Mouse (Mus musculus): ENCODE measurements around the gene Gpank1. TPM values are rescaled to one million over a fixed set of nuclear protein-coding genes. Genes with fewer than 3 reads are reported as not detected.
A peak's percentile ranks its signal among the peaks of the same experiment; 100 is the strongest.

Gpank1 gene
- total RNA-seq, 2 experiments from 2014 or later = 15.9 to 16.4 TPM

DNA sequence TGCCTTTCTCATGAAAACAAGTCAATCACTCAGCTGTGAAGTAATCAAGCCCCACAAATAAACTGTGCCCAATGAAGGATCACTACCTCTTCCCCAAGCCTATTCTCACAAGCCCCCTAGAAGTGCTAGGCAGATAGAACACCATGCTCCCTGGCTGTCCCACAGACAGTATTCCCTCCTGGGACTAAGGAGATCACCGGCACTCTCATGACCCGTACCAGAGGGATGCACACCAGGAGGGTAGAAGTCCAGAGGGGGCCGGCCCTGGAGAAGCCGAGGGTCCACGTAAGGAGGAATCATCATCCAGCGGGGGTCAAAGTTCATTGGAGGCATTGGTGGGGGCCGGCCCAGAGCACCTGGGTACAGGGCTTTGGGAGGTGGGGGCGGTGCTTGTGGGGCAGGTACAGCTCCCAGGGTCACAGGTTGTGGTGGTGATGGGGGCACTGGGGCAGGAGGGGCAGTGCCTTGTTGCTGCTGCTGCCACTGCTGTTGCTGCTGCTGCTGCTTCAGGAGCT, 36.5 kb downstream of the Gpank1 start:
- DNase-seq (ENCODE audit: low spot score in 2 of 2) = no peak

DNA sequence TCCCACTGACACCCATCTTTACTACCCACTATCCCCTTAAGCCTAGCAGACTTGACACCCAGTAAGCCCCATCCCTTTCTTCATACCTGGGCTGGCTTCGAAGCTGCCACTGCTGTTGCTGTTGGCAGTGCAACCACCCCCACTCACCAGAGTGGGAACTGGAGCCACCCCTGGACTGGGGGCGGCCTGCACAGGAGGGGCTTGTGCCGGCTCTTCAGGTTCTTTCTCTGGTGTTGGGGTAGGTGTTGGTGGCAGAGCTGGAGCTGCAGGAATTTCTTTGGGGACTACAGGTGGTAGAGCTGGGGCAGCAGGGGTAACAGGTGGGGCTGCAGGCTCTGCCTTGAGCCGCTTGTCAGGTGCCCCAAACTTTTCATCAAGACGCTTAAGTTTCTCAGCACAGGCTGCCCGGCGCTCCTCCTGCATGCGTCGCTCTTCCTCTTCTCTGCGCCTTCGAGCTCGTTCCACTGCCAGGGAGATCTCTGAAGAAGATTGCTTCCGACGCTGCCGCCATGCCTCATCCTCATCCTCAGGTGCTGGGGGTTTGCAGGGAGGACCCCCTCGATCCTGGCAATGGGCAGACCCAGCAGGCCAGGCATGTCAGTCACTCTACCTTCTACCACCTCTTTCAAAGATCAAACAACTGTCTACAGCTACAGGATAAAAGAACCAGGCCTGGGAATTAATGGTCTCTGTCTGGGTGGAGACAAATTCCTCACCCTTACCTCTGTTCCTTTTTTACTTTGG, 37.8 kb downstream of the Gpank1 start:
- DNase-seq (ENCODE audit: low spot score in 2 of 2) = no peak

DNA sequence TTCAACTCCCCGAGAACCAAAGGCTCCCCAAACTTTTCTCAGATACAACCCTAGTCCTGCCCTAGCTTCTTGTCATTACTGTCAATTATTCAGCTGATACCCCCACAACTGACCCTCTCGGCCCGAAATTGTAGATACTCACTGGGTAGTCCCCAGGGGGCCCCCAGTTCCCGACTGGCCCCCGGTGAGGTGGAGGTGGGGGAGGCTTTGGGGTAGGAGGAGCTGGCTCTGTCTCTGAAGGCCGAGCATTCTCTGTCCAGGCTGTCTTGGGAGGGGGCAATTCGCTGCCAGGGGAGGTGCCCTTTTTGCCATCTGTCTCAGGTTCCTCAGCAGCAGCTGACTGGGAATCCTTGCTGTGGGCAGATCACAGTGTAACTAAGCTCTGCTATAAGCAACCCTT, 38.4 kb downstream of the Gpank1 start:
- no peak for DNase-seq (ENCODE audit: low spot score in 2 of 2)

DNA sequence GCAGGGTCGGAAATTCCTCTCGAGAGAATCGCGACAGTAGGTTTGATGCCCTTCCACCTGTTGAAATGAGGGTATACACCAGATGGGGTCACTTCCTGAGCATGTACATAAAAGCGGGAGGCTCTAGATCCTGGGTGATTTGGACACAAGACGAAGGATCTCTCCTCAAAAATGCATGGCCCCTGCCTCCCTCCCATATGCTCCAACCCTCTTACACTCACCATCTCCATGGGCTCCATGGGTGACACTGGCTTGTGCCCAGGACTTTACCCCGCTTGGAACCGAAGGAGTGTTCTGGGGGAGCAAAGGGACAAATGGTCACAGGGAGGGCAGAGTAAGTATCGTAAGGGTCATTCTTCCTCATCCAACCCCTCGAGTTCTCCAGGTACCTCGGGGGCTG, 40.2 kb downstream of the Gpank1 start:
- no peak for DNase-seq (ENCODE audit: low spot score in 2 of 2)

DNA sequence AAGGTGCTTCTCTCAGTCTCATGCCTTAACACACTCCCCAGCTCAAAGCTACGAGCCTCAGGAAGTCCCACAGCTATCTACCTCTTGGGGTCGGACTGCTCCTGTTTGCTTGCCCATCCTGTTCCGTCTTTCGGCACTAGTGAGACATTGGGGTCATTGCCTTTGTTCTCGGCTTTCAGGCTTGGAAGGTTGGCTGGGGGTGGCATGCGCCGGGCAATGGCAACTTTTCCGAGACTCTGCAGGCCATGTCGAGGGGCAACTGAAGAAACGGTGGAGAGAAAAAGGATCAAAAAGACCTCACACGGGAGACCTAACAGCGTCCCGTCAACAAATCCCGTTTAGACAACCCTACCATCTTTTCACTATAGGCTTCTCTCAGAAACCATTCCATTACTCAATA, 40.9 kb downstream of the Gpank1 start:
- no peak for DNase-seq (ENCODE audit: low spot score in 2 of 2)

DNA sequence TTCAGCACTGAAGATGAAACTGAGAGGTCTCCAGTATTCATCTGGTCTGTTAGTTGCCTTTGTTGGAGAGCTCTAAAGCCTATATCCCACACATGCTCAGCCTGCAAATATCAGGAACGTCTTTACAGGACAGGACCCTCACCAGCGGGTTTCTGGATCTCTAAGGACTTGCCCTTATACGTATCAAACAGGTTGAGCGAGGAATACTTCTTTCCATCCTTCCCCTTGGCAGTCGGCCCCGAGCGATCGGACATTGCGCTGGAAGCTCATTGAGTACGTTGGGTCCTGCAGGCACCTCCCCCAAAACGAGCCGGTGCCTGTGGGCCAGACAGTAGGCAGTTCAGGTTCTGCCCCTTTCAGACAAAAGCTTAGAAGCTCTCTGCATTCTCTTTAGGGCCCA, 41.5 kb downstream of the Gpank1 start:
- no peak for DNase-seq (ENCODE audit: low spot score in 2 of 2)

DNA sequence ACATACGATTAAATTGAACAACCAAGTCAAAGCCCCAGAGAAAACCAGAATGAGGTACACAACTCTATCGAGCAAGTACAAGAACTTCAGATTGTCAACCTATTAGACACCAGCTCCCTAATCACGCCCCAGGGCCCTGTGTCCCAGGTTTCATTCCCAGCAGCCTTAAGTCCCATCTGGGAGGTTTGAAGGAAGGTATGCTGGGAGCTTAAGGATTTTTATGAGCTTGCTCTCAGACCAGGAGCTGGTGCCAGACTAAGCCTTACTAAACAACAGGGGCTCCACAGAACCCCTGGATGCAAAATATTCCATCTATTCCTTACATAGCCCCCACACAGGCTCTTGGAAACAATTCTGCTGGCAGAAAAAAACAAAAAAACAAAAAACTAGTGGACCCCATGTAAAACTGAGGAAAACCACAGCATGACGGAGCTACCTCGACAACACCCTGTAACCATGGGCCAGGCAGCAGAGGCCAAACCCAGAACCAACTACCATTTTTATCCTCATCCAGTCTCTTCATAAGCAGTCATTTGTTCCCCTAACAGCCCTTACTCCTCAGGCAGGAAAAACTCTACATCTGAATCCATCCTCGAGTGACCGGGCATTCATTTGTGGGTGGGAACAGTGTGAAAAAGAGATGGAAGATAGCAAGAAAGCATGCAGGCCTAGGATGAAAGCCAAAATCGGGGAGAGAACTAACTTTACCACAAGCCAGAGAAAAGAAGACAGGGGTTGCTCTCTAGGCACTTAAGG, 42.2 kb downstream of the Gpank1 start:
- DNase-seq (ENCODE audit: low spot score in 2 of 2) = peak in 1 of 2 experiments; percentile 42

DNA sequence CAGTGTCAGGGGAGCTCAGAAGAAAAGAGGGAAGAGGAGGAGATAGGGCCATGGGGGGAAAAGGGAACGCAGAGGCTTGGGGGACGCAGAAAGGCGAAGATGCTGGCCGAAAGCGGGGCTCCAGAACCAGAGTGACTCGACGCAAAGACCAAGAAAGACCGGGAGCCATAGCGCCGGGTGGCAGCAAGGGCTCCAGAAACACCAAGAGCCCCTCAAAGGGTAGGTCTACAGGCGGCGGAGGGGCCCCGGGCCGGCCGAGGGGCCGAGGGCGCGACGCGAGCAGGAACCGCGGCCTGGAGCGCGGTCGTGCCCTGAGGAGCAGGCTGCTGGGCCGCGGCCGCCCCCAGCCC, 42.9 kb downstream of the Gpank1 start:
- no peak for DNase-seq (ENCODE audit: low spot score in 2 of 2)

DNA sequence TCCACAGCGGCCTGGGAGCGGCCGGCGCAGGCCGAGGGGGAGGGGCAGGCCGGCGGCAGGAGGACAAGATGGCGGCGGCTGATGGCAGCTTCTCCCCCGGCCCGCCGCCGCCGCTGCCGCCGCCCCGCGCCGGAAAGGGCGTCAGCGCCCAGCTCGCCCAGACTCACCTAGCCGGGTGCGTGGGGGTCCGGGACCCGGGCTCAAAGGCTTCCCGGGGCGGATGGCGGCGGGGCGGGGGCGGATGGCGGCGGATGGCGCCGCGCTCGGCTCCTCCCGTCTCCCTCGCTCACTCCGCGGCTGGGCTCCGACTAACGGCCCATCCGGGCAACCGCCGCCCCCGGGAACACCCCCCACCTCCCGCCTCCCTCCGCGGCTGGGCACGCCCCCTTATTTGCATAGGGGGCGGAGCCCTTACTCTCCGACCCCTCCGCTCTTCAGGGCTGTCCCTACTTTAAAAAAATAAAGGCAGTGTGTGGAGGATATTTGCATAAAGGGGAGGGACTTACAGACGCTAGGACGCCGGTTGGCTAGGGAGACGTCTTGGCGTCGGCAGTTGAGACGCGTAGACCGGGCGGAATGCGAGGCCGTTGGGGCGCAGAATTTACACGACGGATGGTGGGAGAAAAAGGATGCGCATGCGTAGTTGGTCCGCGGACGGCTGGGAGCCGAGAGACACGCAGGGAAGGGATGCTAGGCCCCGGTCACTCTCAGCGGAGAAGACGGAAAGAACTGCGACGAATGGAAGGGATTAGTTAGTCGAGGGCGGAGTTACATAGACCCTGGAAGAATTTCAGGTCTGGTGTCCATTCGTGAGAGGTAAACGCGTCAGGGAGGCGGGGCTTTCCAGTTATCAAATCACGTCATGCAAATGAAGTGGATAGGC, 43.6 kb downstream of the Gpank1 start, which contains the start of gene Prrc2a:
Gene Prrc2a (minus strand): TSS at position 330 of the 883 bp plus-strand sequence.
- DNase-seq (ENCODE audit: low spot score in 2 of 2) = peak; percentile 98 to 99

DNA sequence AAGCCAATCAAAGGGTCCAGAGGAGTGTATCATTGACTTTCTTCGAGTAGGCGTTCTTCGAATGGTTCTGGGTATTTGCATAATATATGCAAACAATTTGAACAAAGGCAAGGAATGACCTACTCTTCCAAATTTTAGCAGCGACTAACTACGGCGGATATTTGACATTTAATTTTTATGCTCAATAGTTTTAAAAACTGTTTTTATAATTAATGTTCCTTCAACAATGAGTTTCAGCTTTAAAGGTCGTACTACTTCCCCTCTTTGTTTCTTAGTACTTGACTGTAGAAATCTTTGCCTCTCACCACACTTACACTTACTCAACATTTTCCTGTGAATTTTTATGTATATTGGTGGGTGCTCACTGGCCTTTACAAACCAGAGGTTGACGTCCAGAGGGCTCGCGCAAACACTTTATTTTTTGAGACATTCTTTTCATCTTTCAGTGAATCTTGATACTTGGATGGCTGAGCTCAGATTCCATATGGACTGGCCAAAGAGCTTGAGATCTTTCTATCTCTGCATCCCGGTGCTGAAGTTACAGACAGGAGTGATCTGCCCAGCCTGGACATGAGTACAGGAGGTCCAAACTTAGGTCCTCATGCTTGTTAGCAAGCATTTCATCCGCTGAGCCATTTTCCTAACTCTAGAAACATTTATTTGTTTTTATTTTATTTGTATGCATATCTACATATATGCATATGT, 44.3 kb downstream of the Gpank1 start:
- DNase-seq (ENCODE audit: low spot score in 2 of 2) = no peak

DNA sequence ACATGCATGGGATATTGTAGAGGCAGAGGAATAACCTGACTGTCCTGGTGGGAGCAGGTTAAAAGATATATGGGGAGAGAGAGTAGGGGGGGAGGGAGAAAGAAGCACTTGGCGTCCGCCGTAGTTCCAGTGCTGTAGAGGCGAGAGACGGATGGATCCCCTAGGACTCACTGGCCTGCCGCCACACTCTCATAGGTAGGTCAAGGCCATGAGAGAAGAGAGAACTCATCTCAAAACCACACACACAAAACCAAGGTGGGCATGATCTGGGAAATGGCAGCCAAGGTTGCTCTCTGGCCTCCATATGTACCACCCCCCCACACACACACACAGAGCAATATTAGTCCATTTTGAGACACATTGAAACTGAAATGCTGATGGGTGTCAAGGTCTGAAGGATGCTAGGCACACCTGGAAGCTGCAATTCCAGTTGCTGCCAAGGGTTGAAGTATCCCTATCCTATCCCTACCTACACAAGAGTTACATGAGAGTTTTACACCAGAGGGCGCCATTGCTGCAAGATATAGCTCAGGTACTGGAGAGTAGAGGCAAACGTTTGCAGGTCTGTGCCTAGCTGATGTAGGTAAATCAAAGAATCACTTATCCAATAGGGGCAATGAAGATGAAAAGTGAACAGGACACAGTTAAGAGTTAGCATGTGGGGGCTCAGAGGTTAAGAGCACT, 45.2 kb downstream of the Gpank1 start:
- DNase-seq (ENCODE audit: low spot score in 2 of 2) = peak; percentile 54 to 73

DNA sequence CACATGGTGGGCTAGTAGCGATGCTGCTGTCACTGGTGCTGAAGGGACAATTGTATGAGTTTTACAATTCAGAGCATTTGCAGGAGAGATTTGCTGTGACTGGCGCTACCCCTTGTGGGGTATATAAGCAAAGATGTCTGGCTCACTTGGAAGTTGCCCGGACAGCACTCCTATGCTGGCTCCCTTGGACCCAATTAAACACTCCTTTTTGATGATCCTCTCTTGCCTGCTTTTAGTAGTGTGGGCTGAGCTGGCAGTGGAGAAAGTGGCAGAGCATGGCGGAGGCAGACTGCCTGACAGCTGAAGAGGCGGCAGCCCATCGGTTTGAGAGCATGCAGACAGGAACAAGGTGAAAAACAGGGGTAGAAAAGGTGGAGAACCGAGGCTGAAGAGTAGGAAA, 46.5 kb downstream of the Gpank1 start:
- DNase-seq (ENCODE audit: low spot score in 2 of 2) = peak in 1 of 2 experiments; percentile 68

DNA sequence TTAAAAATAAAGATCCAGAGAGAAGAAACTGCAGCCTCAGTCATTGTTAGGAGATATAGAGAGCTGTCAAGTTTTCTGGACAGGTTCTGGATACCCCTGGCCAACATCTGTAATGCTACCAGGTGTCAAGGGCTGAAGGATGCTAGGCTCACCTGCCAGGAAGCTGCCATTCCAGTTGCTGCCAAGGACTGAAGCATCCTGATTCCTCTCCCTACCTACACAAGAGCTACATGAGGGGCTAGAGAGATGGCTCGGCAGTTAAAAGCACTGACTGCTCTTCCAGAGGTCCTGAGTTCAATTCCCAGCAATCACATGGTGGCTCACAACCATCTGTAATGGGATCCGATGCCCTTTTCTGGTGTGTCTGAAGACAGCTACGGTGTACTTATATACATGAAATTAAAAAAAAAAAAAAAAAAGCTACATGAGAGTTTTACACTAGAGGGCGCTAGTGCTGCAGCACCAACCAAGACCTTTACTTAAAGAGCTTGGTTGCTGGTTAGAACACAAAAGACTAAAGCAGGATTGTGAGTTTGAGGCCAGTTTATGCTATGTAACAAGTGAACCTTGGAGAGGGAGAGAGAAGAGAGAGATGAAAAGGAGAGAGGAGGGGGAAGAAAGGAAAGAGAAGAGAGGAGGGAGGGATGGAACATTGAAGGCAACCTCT, 47.4 kb downstream of the Gpank1 start:
- DNase-seq (ENCODE audit: low spot score in 2 of 2) = no peak

DNA sequence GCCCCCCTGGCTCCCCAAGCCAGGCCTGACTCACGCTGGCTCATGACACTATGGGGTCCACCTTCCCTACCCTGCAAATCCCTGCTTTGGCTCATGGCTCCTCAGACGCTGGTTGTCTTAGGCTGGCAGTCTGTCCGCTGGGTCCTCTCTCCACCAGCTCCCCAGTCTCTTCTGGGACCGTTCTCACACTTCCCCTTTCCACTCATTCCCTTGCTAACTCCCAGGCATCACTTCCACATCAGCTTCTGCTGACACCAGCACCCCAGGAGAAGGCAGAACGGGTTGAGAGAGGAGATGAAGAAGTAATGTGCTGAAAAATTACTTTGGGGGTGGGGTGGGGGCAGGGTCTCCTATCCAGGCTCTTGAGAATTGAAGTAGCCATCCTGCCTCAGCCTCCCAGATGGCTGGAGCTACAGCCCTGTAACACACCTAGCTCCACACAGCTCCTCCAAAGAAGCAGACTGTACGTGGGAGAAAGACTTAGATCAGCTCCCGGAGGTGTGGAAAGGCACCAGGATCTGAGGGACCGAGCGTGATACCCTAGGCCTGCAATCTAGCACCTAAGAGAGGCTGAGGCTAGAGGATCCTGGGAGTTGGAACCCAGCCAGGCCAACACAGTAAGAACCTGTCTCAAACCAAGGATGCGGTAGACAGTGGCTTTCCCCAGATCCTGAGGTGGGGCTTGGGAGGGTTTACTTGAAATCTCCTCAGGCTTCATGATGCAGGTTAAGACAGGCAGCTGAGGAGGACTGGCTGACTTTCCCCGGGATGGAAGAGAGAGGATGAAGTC, 51.4 kb downstream of the Gpank1 start:
- DNase-seq (ENCODE audit: low spot score in 2 of 2) = peak; percentile 59 to 60

DNA sequence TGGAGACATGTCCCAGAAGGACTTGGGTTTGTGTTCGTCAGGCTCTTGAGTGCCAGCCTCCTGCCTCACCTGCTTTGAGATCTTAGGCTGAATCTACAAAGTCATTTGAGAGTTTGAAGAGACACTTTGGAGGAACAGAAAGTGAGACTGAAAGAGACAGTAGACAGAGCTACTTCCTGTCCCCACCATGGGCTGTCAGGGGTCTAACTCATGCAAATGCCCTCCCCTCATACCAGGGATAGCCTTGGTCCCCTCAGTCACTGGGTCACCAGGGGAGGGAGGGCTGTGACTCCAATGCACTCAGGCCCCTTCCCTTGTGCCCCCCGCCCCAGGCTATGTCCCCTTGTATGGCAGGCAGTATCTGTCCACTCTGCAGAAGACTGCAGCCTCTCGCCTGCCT, 52.1 kb downstream of the Gpank1 start:
- DNase-seq (ENCODE audit: low spot score in 2 of 2) = no peak

Measured in left cerebral cortex, adult 18-20 months (tissue).